Mouse (Mus musculus) heart, postnatal 0 days (tissue): Measurements from ENCODE around the gene F830045P16Rik.

Experiments
- CTCF ChIP-seq: IDR thresholded peaks from 2 replicates; pipeline ENCODE4 v1.5.1; 2016; ENCODE audit warnings: antibody characterized with exemption, control low read depth, low read depth
- EP300 ChIP-seq: IDR thresholded peaks from 2 replicates; pipeline ENCODE4 v1.6.1; 2016; ENCODE audit warnings: antibody characterized with exemption, low read depth

DNA sequence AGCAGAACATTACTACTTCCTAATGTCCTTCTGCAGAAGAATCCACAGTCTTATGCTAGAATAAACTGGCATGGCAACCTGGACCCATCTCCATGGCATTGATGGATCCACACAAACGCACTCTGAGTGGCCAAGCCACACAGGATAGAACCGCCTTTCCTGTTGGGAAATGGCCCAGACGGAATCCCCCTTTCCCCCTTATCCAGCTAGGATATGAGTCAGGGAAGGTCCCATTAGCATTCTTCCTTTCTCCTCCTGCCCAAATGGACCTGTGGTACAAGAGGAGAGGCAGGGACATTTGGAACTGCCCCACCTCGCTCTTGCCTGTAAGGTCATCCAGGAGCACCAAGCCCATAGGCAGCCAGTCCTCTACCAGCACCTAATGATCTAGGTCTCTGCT, 45.9 kb upstream of the F830045P16Rik start:
- TF ChIP-seq CTCF (no peak), EP300 (no peak)
